Mouse (Mus musculus): ENCODE data around the gene Muc4.

DNA sequence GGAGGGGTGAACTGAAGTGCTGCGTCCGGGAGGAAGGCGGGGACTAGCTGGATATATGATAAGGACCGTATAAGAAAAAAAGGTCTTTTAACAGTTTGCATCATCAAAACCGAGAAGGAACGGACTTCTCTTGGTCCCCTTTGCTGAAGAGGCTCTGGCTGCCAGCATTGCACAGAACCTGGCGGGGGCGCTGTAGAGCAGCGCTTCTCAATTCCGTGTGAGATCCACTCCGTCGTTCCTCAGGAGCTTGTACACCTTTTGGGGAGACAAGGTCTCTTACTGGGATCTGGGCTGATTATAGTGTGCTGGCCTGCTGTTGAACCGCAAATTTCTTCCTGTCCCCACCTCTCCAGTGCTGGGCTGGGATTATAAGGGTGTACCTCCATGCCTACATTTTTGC is 20.3 kb upstream of the Muc4 start:
- TF ChIP-seq CTCF (IDR thresholded peaks at IDR 0.05 in 2 of 3, conservative IDR thresholded peaks at IDR 0.05 in 1 of 3; ENCODE audit: control insufficient read depth in 1 of 3, insufficient read depth in 1 of 3, low read depth in 2 of 3, low read length in 3 of 3, poor library complexity in 1 of 3, severe bottlenecking in 1 of 3) (peak; percentile 84 to 97 (median 88)), CHD2 (IDR thresholded peaks at IDR 0.05; ENCODE audit: low read length) (no peak), POLR2A (IDR thresholded peaks at IDR 0.05; ENCODE audit: control insufficient read depth in 1 of 2, insufficient read depth in 1 of 2, low read depth in 1 of 2, low read length in 2 of 2, poor library complexity in 1 of 2) (no peak), TBP (IDR thresholded peaks at IDR 0.05; ENCODE audit: low read depth, low read length) (no peak), USF1 (IDR thresholded peaks at IDR 0.05; ENCODE audit: low read depth, low read length) (no peak), NELFE (IDR thresholded peaks at IDR 0.05; ENCODE audit: low read depth, low read length) (no peak), POLR2AphosphoS2 (IDR thresholded peaks at IDR 0.05; ENCODE audit: low read length) (no peak), ZMIZ1 (IDR thresholded peaks at IDR 0.05; ENCODE audit: low read depth, low read length) (no peak), E2F4 (IDR thresholded peaks at IDR 0.05; ENCODE audit: borderline replicate concordance, low read depth, low read length) (no peak), MYB (IDR thresholded peaks at IDR 0.05; ENCODE audit: low read depth, low read length) (no peak), SIN3A (IDR thresholded peaks at IDR 0.05; ENCODE audit: low read length) (no peak)

All from MEL (cell line).